Mouse (Mus musculus): ENCODE data around the gene Cfap74.
A peak's percentile ranks its signal among the peaks of the same experiment; 100 is the strongest.
"Not testable (repeated sequence)": the region's sequence is repeated elsewhere in the genome, so short reads cannot be mapped to it uniquely, and the experiment has no call there.

Cfap74 gene

GRCm38 (mm10) chr4:155402489-155402888, 6.5 kb upstream of the Cfap74 start:
- no peak for DNase-seq (ENCODE audit: low read depth, low spot score)

GRCm38 (mm10) chr4:155408695-155409057, 314 bp upstream of the Cfap74 start:
- no peak for DNase-seq (ENCODE audit: low read depth, low spot score)

- DNase-seq (ENCODE audit: low read depth, low spot score): no peak
These were observed 3.1 kb downstream of the Cfap74 start for GRCm38 (mm10) chr4:155412124-155412523.

GRCm38 (mm10) chr4:155413641-155414335, 4.8 kb downstream of the Cfap74 start:
- DNase-seq (ENCODE audit: low read depth, low spot score): no peak

GRCm38 (mm10) chr4:155414656-155415235, 5.8 kb downstream of the Cfap74 start:
- DNase-seq (ENCODE audit: low read depth, low spot score): no peak

- DNase-seq (ENCODE audit: low read depth, low spot score): no peak
These were observed 11.1 kb downstream of the Cfap74 start for GRCm38 (mm10) chr4:155420137-155420536.

GRCm38 (mm10) chr4:155421412-155422370, 12.7 kb downstream of the Cfap74 start:
- DNase-seq (ENCODE audit: low read depth, low spot score): not testable (repeated sequence)

- DNase-seq (ENCODE audit: low read depth, low spot score): no peak
These were observed 15.0 kb downstream of the Cfap74 start for GRCm38 (mm10) chr4:155423988-155424387.

- no peak for DNase-seq (ENCODE audit: low read depth, low spot score)
These were observed 17.3 kb downstream of the Cfap74 start for GRCm38 (mm10) chr4:155426272-155426671.

- DNase-seq (ENCODE audit: low read depth, low spot score): no peak
These were observed 19.5 kb downstream of the Cfap74 start for GRCm38 (mm10) chr4:155428442-155428841.

- no peak for DNase-seq (ENCODE audit: low read depth, low spot score)
These were observed 20.2 kb downstream of the Cfap74 start for GRCm38 (mm10) chr4:155429202-155429601.

- DNase-seq (ENCODE audit: low read depth, low spot score): no peak
These were observed 23.4 kb downstream of the Cfap74 start for GRCm38 (mm10) chr4:155432358-155432757.

- DNase-seq (ENCODE audit: low read depth, low spot score): no peak
These were observed 25.0 kb downstream of the Cfap74 start for GRCm38 (mm10) chr4:155433993-155434392.

GRCm38 (mm10) chr4:155442808-155443207, 33.8 kb downstream of the Cfap74 start:
- no peak for DNase-seq (ENCODE audit: low read depth, low spot score)

GRCm38 (mm10) chr4:155451597-155451996, 42.6 kb downstream of the Cfap74 start:
- peak; percentile 66 for DNase-seq (ENCODE audit: low read depth, low spot score)

GRCm38 (mm10) chr4:155458575-155458974, 49.6 kb downstream of the Cfap74 start:
- DNase-seq (ENCODE audit: low read depth, low spot score): no peak

- DNase-seq (ENCODE audit: low read depth, low spot score): no peak
These were observed 54.1 kb downstream of the Cfap74 start for GRCm38 (mm10) chr4:155463050-155463449.

- no peak for DNase-seq (ENCODE audit: low read depth, low spot score)
These were observed 54.6 kb downstream of the Cfap74 start for GRCm38 (mm10) chr4:155463611-155464010.

GRCm38 (mm10) chr4:155464061-155464460, 55.1 kb downstream of the Cfap74 start:
- no peak for DNase-seq (ENCODE audit: low read depth, low spot score)

GRCm38 (mm10) chr4:155465607-155466006, 56.6 kb downstream of the Cfap74 start:
- DNase-seq (ENCODE audit: low read depth, low spot score): no peak

GRCm38 (mm10) chr4:155466080-155466479, 57.1 kb downstream of the Cfap74 start:
- DNase-seq (ENCODE audit: low read depth, low spot score): no peak

Data from ES-CJ7 (cell line).